Mouse (Mus musculus): ENCODE measurements at regions not wholly inside any gene's neighbourhood (a gene's known extent, or its start where the extent isn't known, plus 50 kb on each side); places are given as distances from the start of the nearest gene placed in this dataset.

GRCm38 (mm10) chr2:148500235-148500936 is 57.0 kb upstream of the Cd93 start:
- Histone ChIP-seq H3K27me3 (no peaks in the 10 kb centered on the region), H3K36me3 (no peaks in the 10 kb centered on the region), H3K9ac (no peak overlapping the region), H3K4me1 (peaks cover 4% of the 10 kb centered on the region; the same call in 1 of the 2 replicates), H3K4me2 (no peak overlapping the region), H3K9me3 (replicated peaks) (no peaks in the 10 kb centered on the region), H3K4me3 (replicated peaks) (no peak overlapping the region), H3K27ac (no peak overlapping the region)
- no peak for ATAC-seq (replicated peaks; ENCODE audit: low FRiP score)
- WGBS, result 83% methylated on average over 6 of the region's 6 CpGs

GRCm38 (mm10) chr2:148497452-148498302 is 54.3 kb upstream of the Cd93 start:
- ATAC-seq (replicated peaks; ENCODE audit: low FRiP score), result no peak
- H3K9me3 ChIP-seq (replicated peaks), result no peaks in the 10 kb centered on the region
- peaks cover 4% of the 10 kb centered on the region; the same call in 1 of the 2 replicates for H3K4me1 ChIP-seq
- H3K4me2 ChIP-seq, result no peak overlapping the region
- no peak overlapping the region for H3K4me3 ChIP-seq (replicated peaks)
- H3K27ac ChIP-seq, result no peak overlapping the region
- 62% methylated on average over 12 of the region's 12 CpGs for WGBS
- no peak overlapping the region for H3K9ac ChIP-seq
- no peaks in the 10 kb centered on the region for H3K27me3 ChIP-seq
- H3K36me3 ChIP-seq, result no peaks in the 10 kb centered on the region

- Histone ChIP-seq H3K4me3 (replicated peaks) (no peak overlapping the region), H3K9me3 (replicated peaks) (no peaks in the 10 kb centered on the region), H3K27ac (no peak overlapping the region), H3K4me1 (peaks cover 4% of the 10 kb centered on the region; the same call in 1 of the 2 replicates), H3K9ac (no peak overlapping the region), H3K36me3 (no peaks in the 10 kb centered on the region), H3K4me2 (no peak overlapping the region), H3K27me3 (no peaks in the 10 kb centered on the region)
- no peak for ATAC-seq (replicated peaks; ENCODE audit: low FRiP score)
- WGBS, result 86% methylated on average over 6 of the region's 6 CpGs
These were observed 53.0 kb upstream of the Cd93 start for GRCm38 (mm10) chr2:148496151-148497040.

- ATAC-seq (replicated peaks; ENCODE audit: low FRiP score), result peak; percentile 80
- 58% methylated on average over 3 of the region's 3 CpGs for whole genome bisulfite sequencing
These were observed 52.1 kb upstream of the Cd93 start for GRCm38 (mm10) chr2:148495485-148495884.

GRCm38 (mm10) chr2:148493281-148493680 is 49.9 kb upstream of the Cd93 start:
- no peaks in the 10 kb centered on the region for H3K36me3 ChIP-seq

More at GRCm38 (mm10) chr2:148495485-148495884, 52.1 kb upstream of the Cd93 start:
- no peaks in the 10 kb centered on the region for H3K36me3 ChIP-seq
- no peaks in the 10 kb centered on the region for H3K27me3 ChIP-seq
- H3K4me1 ChIP-seq, result peaks cover 4% of the 10 kb centered on the region; the same call in 1 of the 2 replicates
- no peak overlapping the region for H3K9ac ChIP-seq
- H3K9me3 ChIP-seq (replicated peaks), result no peaks in the 10 kb centered on the region
- H3K27ac ChIP-seq, result 0 out of 2 replicates have a peak overlapping the region, but pooled peaks have one; percentile 14
- no peak overlapping the region for H3K4me3 ChIP-seq (replicated peaks)
- no peak overlapping the region for H3K4me2 ChIP-seq

More at GRCm38 (mm10) chr2:148493281-148493680, 49.9 kb upstream of the Cd93 start:
- Histone ChIP-seq H3K27ac (no peak overlapping the region), H3K4me3 (replicated peaks) (no peak overlapping the region), H3K9me3 (replicated peaks) (no peaks in the 10 kb centered on the region), H3K4me2 (no peak overlapping the region), H3K4me1 (peaks cover 10% of the 10 kb centered on the region; the same call in 1 of the 2 replicates), H3K27me3 (no peaks in the 10 kb centered on the region), H3K9ac (no peak overlapping the region)
- no peak for ATAC-seq (replicated peaks; ENCODE audit: low FRiP score)

All from kidney, embryonic 15.5 days (tissue).